Mouse (Mus musculus): ENCODE measurements around the gene Sel1l. TPM values are rescaled to one million over a fixed set of nuclear protein-coding genes. Genes with fewer than 3 reads are reported as not detected.

Gene Sel1l
- 44.8 to 66.6 TPM (median 63.0 TPM) in 4 replicates for total RNA-seq (2023)

DNA sequence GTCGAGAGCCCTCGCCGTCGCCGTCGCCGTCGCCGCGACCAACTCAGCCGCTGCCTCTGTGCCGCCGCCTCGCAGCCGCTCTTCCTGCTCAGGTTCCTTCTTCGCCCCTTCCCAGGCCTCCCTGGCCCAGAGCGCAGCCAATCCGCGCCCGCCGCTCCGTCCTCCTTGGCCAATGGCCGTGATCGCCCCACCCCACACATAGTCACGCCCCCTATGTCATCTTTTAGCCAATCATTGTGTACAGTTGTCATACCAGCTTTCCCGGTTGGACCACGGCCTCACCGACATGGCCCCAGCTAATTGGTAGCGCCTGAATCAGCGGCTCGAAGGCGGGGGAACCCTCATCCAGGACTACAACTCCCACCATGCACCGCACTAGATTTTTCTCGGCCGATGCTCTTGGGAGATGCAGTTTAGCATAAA, at the start of gene Sel1l:
Sel1l (minus strand) TSS at position 113 of the 423 bp plus-strand sequence.

DNA sequence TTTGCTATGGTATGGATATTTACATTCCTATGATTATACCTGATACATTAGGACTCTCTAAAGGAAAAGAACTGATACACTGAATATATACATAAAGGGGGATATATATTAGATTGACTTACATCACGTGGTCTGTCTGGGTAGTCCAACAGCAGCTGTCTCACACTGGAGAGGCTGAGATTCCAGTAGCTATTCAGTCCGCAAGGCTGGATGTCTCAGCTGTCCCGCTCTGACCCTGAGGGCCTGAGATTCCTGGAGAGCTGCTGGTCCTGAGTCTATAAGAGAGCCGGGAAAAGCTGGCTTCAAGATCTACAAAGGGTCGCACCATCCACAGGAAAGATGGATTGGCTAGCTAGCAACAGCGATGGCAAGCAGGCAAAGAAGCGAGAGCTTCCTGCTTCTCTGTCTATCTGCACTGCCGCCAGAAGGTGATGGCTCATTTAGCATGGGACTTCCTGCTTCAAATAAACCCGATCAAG, 61.0 kb downstream of the Sel1l start, which contains the start of gene Ston2:
Ston2 (minus strand) TSS at position 429 of the 479 bp plus-strand sequence.

Other genes with a start within 250 kb of the Sel1l start
- 0.98 to 1.7 TPM (median 1.4 TPM) in 4 replicates for gene Ston2, start 60.8 kb downstream of the Sel1l start, total RNA-seq (2023)

Data from B cell, adult 62 days (primary cell).